In the genomic region with DNA sequence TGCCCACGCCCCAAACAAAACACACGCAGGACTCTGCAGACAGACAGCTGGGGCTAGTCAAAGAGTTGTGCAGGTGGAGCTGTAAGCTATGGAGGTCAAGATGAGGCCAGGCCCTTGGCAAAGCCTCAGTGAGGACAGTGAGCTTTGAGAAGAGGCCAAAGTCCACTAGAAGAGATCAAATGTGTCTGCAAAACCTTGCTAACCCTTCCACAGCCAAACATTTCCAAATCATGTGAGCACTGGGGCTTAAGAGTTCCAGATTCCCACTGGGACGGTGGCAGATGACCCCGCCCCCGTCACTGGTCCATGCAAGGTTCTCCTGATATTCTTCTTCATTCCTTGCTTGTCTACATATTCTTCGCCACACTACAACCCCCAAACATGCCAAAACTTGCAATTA, we compare ENCODE assay signal across 12 mouse cellular contexts. TPM values are rescaled to one million over a fixed set of nuclear protein-coding genes. Genes with fewer than 3 reads are reported as not detected.
"Had no signal": no experiment of that assay in that cellular context is flagged by ENCODE, and none has a peak within 500 bp of the region (broad histone marks: within the 10 kb centered on the region; RNA-seq: fewer than 3 reads in every experiment).

No protein-coding gene starts in this region.

- H3K27me3 ChIP-seq: midbrain, embryonic 13.5 days had no signal

- H3K4me1 ChIP-seq: limb, embryonic 10.5 days; midbrain, embryonic 13.5 days had no signal

- H3K9me3 ChIP-seq: limb, embryonic 10.5 days; midbrain, embryonic 13.5 days had no signal

- H3K27ac ChIP-seq: kidney, postnatal 0 days; layer of hippocampus, adult 2 months; left cerebral cortex, adult 2 months; limb, embryonic 10.5 days; liver, embryonic 14.5 days; midbrain, embryonic 13.5 days had no signal

- H3K4me3 ChIP-seq: layer of hippocampus, adult 2 months; left cerebral cortex, adult 2 months; limb, embryonic 10.5 days; midbrain, embryonic 13.5 days had no signal

- H3K36me3 ChIP-seq: limb, embryonic 10.5 days; midbrain, embryonic 13.5 days had no signal

- H3K4me2 ChIP-seq: midbrain, embryonic 13.5 days had no signal

- H3K9ac ChIP-seq: liver, embryonic 14.5 days; midbrain, embryonic 13.5 days had no signal

- ATAC-seq: lung, postnatal 0 days; midbrain, embryonic 13.5 days had no signal

RNA-seq across cellular contexts. Expression of gene Xkr7, which starts 50.2 kb away (rescaled TPM):
- total RNA-seq: megakaryocyte progenitor cell, adult 5-6 weeks had no signal
- polyA plus RNA-seq: intestine, embryonic 14.5 days; kidney, postnatal 0 days; limb, embryonic 10.5 days; liver, embryonic 14.5 days; lung, adult 2 months; lung, postnatal 0 days; stomach, embryonic 16.5 days; thymus, postnatal 0 days had no signal
